18 mouse cellular contexts compared by ENCODE assay signal in the genomic region with DNA sequence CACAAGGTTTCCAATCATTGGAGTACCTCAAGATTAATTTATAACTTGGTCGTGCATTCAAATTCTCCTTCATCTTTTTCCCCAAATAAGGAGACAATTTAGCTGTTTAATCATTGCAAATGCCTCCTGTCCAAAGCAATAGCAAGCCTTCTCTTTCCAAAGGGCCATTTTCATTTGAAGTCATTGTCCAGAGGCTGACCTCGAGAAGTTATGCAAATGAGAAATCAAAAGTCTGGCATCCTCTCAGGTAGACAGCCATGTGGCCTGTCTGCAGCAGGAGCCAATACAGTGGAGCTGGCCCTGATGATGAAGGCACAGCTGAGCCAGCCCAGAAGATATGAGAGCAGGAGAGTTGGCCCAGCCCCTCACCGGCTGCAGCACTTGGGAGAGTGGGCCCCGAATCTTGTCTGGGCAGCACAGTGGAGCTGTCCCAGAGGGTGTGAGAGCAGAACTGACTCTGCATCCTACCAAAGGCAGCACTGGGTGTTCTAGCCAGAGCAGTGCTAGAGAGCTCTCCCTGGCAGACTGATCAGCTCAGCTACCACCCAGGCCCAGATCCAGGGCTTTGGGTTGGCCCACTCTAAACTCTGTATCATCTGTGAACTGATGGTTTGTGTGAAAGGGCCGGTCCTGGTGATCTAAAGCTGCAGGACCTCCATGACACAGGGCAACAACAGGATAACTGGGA.
DNase-seq lines count a peak whose midpoint lies in the region; ATAC-seq lines count a peak whose summit lies in the region.
"Had no signal": no experiment of that assay in that cellular context is flagged by ENCODE, and none has a peak within 500 bp of the region (broad histone marks: within the 10 kb centered on the region; RNA-seq: fewer than 3 reads in every experiment).

No protein-coding gene starts in this region.

- ATAC-seq in lung, embryonic 16.5 days (ENCODE audit: low read depth) = peak; percentile 69
- ATAC-seq: forebrain, embryonic 16.5 days; inflammation-experienced regulatory T-cells, adult 6 months; midbrain, embryonic 15.5 days had no signal

- H3K27ac ChIP-seq in lung, embryonic 16.5 days (ENCODE audit: low read length) = no peak overlapping the region
- H3K27ac ChIP-seq: gastrocnemius, adult 2 months; limb, embryonic 15.5 days; midbrain, embryonic 15.5 days had no signal

- no peaks in the 10 kb centered on the region for H3K36me3 ChIP-seq in lung, embryonic 16.5 days (ENCODE audit: control insufficient read depth, insufficient read depth, low read length)
- H3K36me3 ChIP-seq: limb, embryonic 15.5 days; midbrain, embryonic 15.5 days had no signal

- WGBS in lung, embryonic 16.5 days = 33% methylated on average over 5 of the region's 5 CpGs

- no peaks in the 10 kb centered on the region for H3K27me3 ChIP-seq in lung, embryonic 16.5 days (ENCODE audit: control insufficient read depth, insufficient read depth, low read depth, low read length)
- H3K27me3 ChIP-seq: limb, embryonic 15.5 days; midbrain, embryonic 15.5 days had no signal

- no peak overlapping the region for H3K4me3 ChIP-seq in lung, embryonic 16.5 days (ENCODE audit: low read length)
- H3K4me3 ChIP-seq: gastrocnemius, adult 2 months; limb, embryonic 15.5 days; midbrain, embryonic 15.5 days had no signal

- peak; percentile 3 for DNase-seq in kidney, adult 18-20 months
- DNase-seq in kidney, postnatal 14 days = no peak
- DNase-seq in lung, postnatal 14 days = no peak
- peak; percentile 23 for DNase-seq in forelimb bud, embryonic 11.5 days (ENCODE audit: low read depth, low spot score)
- DNase-seq in urinary bladder, postnatal 36 days (ENCODE audit: low spot score in 2 of 2) = no peak
- no peak for DNase-seq in layer of hippocampus, adult 9-10 months (ENCODE audit: low spot score)
- DNase-seq: adrenal gland, postnatal 36 days; cerebellum, adult 9-10 months; embryo, embryonic 11 days; gastrocnemius, adult 2 months; heart, postnatal 4 days; lung, adult 18-20 months; right cerebral cortex, adult 18-20 months had no signal

- no peaks in the 10 kb centered on the region for H3K9me3 ChIP-seq in lung, embryonic 16.5 days (ENCODE audit: control insufficient read depth, low read length)
- H3K9me3 ChIP-seq: limb, embryonic 15.5 days; midbrain, embryonic 15.5 days had no signal

- no peak overlapping the region for H3K4me2 ChIP-seq in lung, embryonic 16.5 days (ENCODE audit: low read depth, low read length)
- H3K4me2 ChIP-seq: limb, embryonic 15.5 days; midbrain, embryonic 15.5 days had no signal

- H3K9ac ChIP-seq in lung, embryonic 16.5 days (ENCODE audit: low read length) = no peak overlapping the region
- H3K9ac ChIP-seq: limb, embryonic 15.5 days; midbrain, embryonic 15.5 days had no signal

- H3K4me1 ChIP-seq in lung, embryonic 16.5 days (replicated peaks; ENCODE audit: control insufficient read depth, insufficient read depth, low read length) = 0 out of 2 replicates have a peak, but pooled peaks cover 7% of the 10 kb centered on the region

Comparison
In these comparisons a context has a peak if more than half of its experiments do, and no peak if none do; other contexts are left out.
1. DNase-seq: peak in kidney, adult 18-20 months (single experiment) and forelimb bud, embryonic 11.5 days (single experiment); none in kidney, postnatal 14 days (single experiment), lung, postnatal 14 days (single experiment), urinary bladder, postnatal 36 days (0 of 2) and layer of hippocampus, adult 9-10 months (single experiment).